21 mouse cellular contexts compared by ENCODE assay signal in the genomic region with DNA sequence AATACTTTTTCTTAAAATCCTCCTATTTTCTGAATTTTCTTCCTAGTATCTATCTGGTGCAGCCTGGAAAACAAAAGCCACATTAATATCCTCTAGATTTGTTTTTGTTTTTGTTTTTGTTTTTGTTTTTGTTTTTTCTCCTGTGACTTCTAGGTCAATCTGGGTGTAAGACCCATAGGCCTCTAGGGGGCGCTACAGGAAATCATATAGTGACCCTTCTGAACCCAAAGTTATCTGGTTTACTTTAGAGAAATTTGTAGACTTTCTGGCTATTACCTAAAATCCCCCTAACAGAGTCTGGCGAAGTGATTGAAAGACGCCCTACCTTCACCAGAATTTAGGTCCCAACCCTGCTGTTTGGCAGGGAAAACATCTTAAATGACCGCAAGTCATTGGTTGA. TPM values are rescaled to one million over a fixed set of nuclear protein-coding genes. Genes with fewer than 3 reads are reported as not detected.
"Had no signal": no experiment of that assay in that cellular context is flagged by ENCODE, and none has a peak within 500 bp of the region (broad histone marks: within the 10 kb centered on the region; RNA-seq: fewer than 3 reads in every experiment).

No protein-coding gene starts in this region.

- H3K27ac ChIP-seq: limb, embryonic 12.5 days; liver, embryonic 14.5 days; midbrain, embryonic 12.5 days; stomach, embryonic 15.5 days had no signal

- H3K4me1 ChIP-seq: limb, embryonic 12.5 days; megakaryocyte, embryonic 14.5 days; midbrain, embryonic 12.5 days; stomach, embryonic 15.5 days had no signal

- H3K4me2 ChIP-seq: limb, embryonic 12.5 days; midbrain, embryonic 12.5 days; stomach, embryonic 15.5 days had no signal

- DNase-seq: kidney, adult 18-20 months; kidney, postnatal 10 days; kidney, postnatal 4 days; liver; lung, adult 2 months; lung, postnatal 4 days; right cerebral cortex, postnatal 14 days; thymus, postnatal 36 days had no signal

- H3K9me3 ChIP-seq: limb, embryonic 12.5 days; midbrain, embryonic 12.5 days; stomach, embryonic 15.5 days had no signal

- H3K4me3 ChIP-seq: limb, embryonic 12.5 days; megakaryocyte, embryonic 14.5 days; midbrain, embryonic 12.5 days; stomach, embryonic 15.5 days had no signal

- H3K27me3 ChIP-seq: limb, embryonic 12.5 days; megakaryocyte, embryonic 14.5 days; midbrain, embryonic 12.5 days; stomach, embryonic 15.5 days had no signal

- H3K36me3 ChIP-seq: limb, embryonic 12.5 days; midbrain, embryonic 12.5 days; stomach, embryonic 15.5 days had no signal

- ATAC-seq: lung, postnatal 0 days; midbrain, embryonic 16.5 days had no signal

- H3K9ac ChIP-seq: limb, embryonic 12.5 days; liver, embryonic 14.5 days; midbrain, embryonic 12.5 days; stomach, embryonic 15.5 days had no signal

RNA-seq across cellular contexts. Expression of a gene that starts 35.9 kb away (rescaled TPM):
- total RNA-seq: layer of hippocampus, postnatal 25 days; left cerebral cortex, adult 8-10 months; left cerebral cortex, postnatal 36 days had no signal
- polyA plus RNA-seq: kidney, embryonic 14.5 days; limb, embryonic 12.5 days; liver, embryonic 14.5 days; lung, postnatal 0 days; midbrain, embryonic 12.5 days; midbrain, embryonic 16.5 days; neural tube, embryonic 14.5 days; spleen, adult 2 months; stomach, embryonic 15.5 days had no signal
